Mouse (Mus musculus): Measurements from ENCODE around the gene Sik3. TPM values are rescaled to one million over a fixed set of nuclear protein-coding genes. Genes with fewer than 3 reads are reported as not detected.

Gene Sik3
- polyA plus RNA-seq, 1 experiment from 2014 or later, result 10.6 TPM

- ATAC-seq (ENCODE audit: insufficient number of reproducible peaks, low FRiP score, low TSS enrichment, low read depth) (no peak), DNase-seq (ENCODE audit: low spot score) (no peak)
- 91% methylated on average over 3 of the region's 3 CpGs for WGBS
Observed at GRCm38 (mm10) chr9:46227064-46227614, 214.5 kb downstream of the Sik3 start.

GRCm38 (mm10) chr9:46228491-46228890, 215.9 kb downstream of the Sik3 start, which contains the start of gene Apoa1:
Gene Apoa1 (plus strand): TSS chr9:46228580.
- peaks cover 2% of the 10 kb centered on the region; the same call in 1 of the 2 replicates for H3K4me1 ChIP-seq (ENCODE audit: control insufficient read depth, insufficient read depth, low read length)
- no peak within 1 kb of the TSS for H3K9ac ChIP-seq (ENCODE audit: low read length)
- no peaks in the 10 kb centered on the region for H3K27me3 ChIP-seq (ENCODE audit: control insufficient read depth, insufficient read depth, low read length)
- DNase-seq (ENCODE audit: low spot score), result no peak
- H3K4me2 ChIP-seq (ENCODE audit: low read depth, severe bottlenecking), result no peak within 1 kb of the TSS
- H3K27ac ChIP-seq (replicated peaks; ENCODE audit: low read depth, low read length), result no peak within 1 kb of the TSS
- no peak for ATAC-seq (ENCODE audit: insufficient number of reproducible peaks, low FRiP score, low TSS enrichment, low read depth)
- H3K9me3 ChIP-seq (ENCODE audit: control insufficient read depth, low read length), result no peaks in the 10 kb centered on the region
- no peak within 1 kb of the TSS for H3K4me3 ChIP-seq (ENCODE audit: low read depth, low read length)
- H3K36me3 ChIP-seq (ENCODE audit: control insufficient read depth, insufficient read depth, low read length), result no peaks in the 10 kb centered on the region; the same call in 1 of the 2 replicates
- 71% methylated on average over 9 of the region's 9 CpGs for WGBS

More at GRCm38 (mm10) chr9:46227064-46227614, 214.5 kb downstream of the Sik3 start:
- no peak overlapping the region for H3K4me2 ChIP-seq (ENCODE audit: low read depth, severe bottlenecking)
- H3K27ac ChIP-seq (replicated peaks; ENCODE audit: low read depth, low read length), result no peak overlapping the region
- no peak overlapping the region for H3K9ac ChIP-seq (ENCODE audit: low read length)
- H3K36me3 ChIP-seq (ENCODE audit: control insufficient read depth, insufficient read depth, low read length), result peaks cover 2% of the 10 kb centered on the region; the same call in 1 of the 2 replicates
- H3K9me3 ChIP-seq (ENCODE audit: control insufficient read depth, low read length), result no peaks in the 10 kb centered on the region
- no peaks in the 10 kb centered on the region for H3K27me3 ChIP-seq (ENCODE audit: control insufficient read depth, insufficient read depth, low read length)
- H3K4me3 ChIP-seq (ENCODE audit: low read depth, low read length), result no peak overlapping the region
- H3K4me1 ChIP-seq (ENCODE audit: control insufficient read depth, insufficient read depth, low read length), result peaks cover 2% of the 10 kb centered on the region; the same call in 1 of the 2 replicates

- peak; percentile 91 for DNase-seq (ENCODE audit: low spot score)
- Histone ChIP-seq H3K27ac (replicated peaks; ENCODE audit: low read depth, low read length) (no peak overlapping the region), H3K9me3 (ENCODE audit: control insufficient read depth, low read length) (no peaks in the 10 kb centered on the region), H3K36me3 (ENCODE audit: control insufficient read depth, insufficient read depth, low read length) (no peaks in the 10 kb centered on the region), H3K4me2 (ENCODE audit: low read depth, severe bottlenecking) (peak overlapping the region; percentile 72), H3K27me3 (ENCODE audit: control insufficient read depth, insufficient read depth, low read length) (no peaks in the 10 kb centered on the region), H3K9ac (ENCODE audit: low read length) (peak overlapping the region; percentile 70), H3K4me3 (ENCODE audit: low read depth, low read length) (peak overlapping the region; percentile 47), H3K4me1 (ENCODE audit: control insufficient read depth, insufficient read depth, low read length) (peaks cover 2% of the 10 kb centered on the region; the same call in 1 of the 2 replicates)
- ATAC-seq (ENCODE audit: insufficient number of reproducible peaks, low FRiP score, low TSS enrichment, low read depth), result peak; percentile 87
- WGBS, result 15% methylated on average over 37 of the region's 37 CpGs
Observed at GRCm38 (mm10) chr9:46229573-46230449, 217.2 kb downstream of the Sik3 start.

GRCm38 (mm10) chr9:46230450-46230975, 217.9 kb downstream of the Sik3 start:
- no peak overlapping the region for H3K27ac ChIP-seq (replicated peaks; ENCODE audit: low read depth, low read length)
- peak overlapping the region; percentile 47 for H3K4me3 ChIP-seq (ENCODE audit: low read depth, low read length)
- peak overlapping the region; percentile 70 for H3K9ac ChIP-seq (ENCODE audit: low read length)
- H3K27me3 ChIP-seq (ENCODE audit: control insufficient read depth, insufficient read depth, low read length), result no peaks in the 10 kb centered on the region
- no peak for ATAC-seq (ENCODE audit: insufficient number of reproducible peaks, low FRiP score, low TSS enrichment, low read depth)
- WGBS, result 11% methylated on average over 13 of the region's 13 CpGs
- peak overlapping the region; percentile 72 for H3K4me2 ChIP-seq (ENCODE audit: low read depth, severe bottlenecking)
- H3K9me3 ChIP-seq (ENCODE audit: control insufficient read depth, low read length), result no peaks in the 10 kb centered on the region
- no peak for DNase-seq (ENCODE audit: low spot score)
- no peaks in the 10 kb centered on the region for H3K36me3 ChIP-seq (ENCODE audit: control insufficient read depth, insufficient read depth, low read length)
- H3K4me1 ChIP-seq (ENCODE audit: control insufficient read depth, insufficient read depth, low read length), result peaks cover 2% of the 10 kb centered on the region; the same call in 1 of the 2 replicates

GRCm38 (mm10) chr9:46235196-46235595, 222.6 kb downstream of the Sik3 start:
- Histone ChIP-seq H3K9me3 (ENCODE audit: control insufficient read depth, low read length) (no peaks in the 10 kb centered on the region), H3K9ac (ENCODE audit: low read length) (no peak overlapping the region), H3K4me3 (ENCODE audit: low read depth, low read length) (no peak overlapping the region), H3K4me2 (ENCODE audit: low read depth, severe bottlenecking) (no peak overlapping the region), H3K27me3 (ENCODE audit: control insufficient read depth, insufficient read depth, low read length) (no peaks in the 10 kb centered on the region), H3K36me3 (ENCODE audit: control insufficient read depth, insufficient read depth, low read length) (no peaks in the 10 kb centered on the region), H3K4me1 (ENCODE audit: control insufficient read depth, insufficient read depth, low read length) (peaks cover 2% of the 10 kb centered on the region; the same call in 1 of the 2 replicates), H3K27ac (replicated peaks; ENCODE audit: low read depth, low read length) (no peak overlapping the region)
- ATAC-seq (ENCODE audit: insufficient number of reproducible peaks, low FRiP score, low TSS enrichment, low read depth) (no peak), DNase-seq (ENCODE audit: low spot score) (no peak)
- 89% methylated on average over 6 of the region's 6 CpGs for WGBS

- no peak for ATAC-seq (ENCODE audit: insufficient number of reproducible peaks, low FRiP score, low TSS enrichment, low read depth)
Observed at GRCm38 (mm10) chr9:46235596-46235648, 222.8 kb downstream of the Sik3 start, which contains the start of gene Apoc3. Gene Apoc3 (minus strand): TSS chr9:46235636.

GRCm38 (mm10) chr9:46235649-46236048, 223.0 kb downstream of the Sik3 start:
- no peaks in the 10 kb centered on the region for H3K9me3 ChIP-seq (ENCODE audit: control insufficient read depth, low read length)
- H3K4me3 ChIP-seq (ENCODE audit: low read depth, low read length), result no peak overlapping the region
- H3K27me3 ChIP-seq (ENCODE audit: control insufficient read depth, insufficient read depth, low read length), result no peaks in the 10 kb centered on the region
- H3K9ac ChIP-seq (ENCODE audit: low read length), result no peak overlapping the region
- DNase-seq (ENCODE audit: low spot score), result no peak
- no peak overlapping the region for H3K4me2 ChIP-seq (ENCODE audit: low read depth, severe bottlenecking)
- 50% methylated on average over 4 of the region's 4 CpGs for WGBS
- no peak overlapping the region for H3K27ac ChIP-seq (replicated peaks; ENCODE audit: low read depth, low read length)
- no peaks in the 10 kb centered on the region; the same call in 1 of the 2 replicates for H3K4me1 ChIP-seq (ENCODE audit: control insufficient read depth, insufficient read depth, low read length)
- no peak for ATAC-seq (ENCODE audit: insufficient number of reproducible peaks, low FRiP score, low TSS enrichment, low read depth)
- no peaks in the 10 kb centered on the region for H3K36me3 ChIP-seq (ENCODE audit: control insufficient read depth, insufficient read depth, low read length)

More at GRCm38 (mm10) chr9:46235596-46235648, 222.8 kb downstream of the Sik3 start, which contains the start of gene Apoc3:
- Histone ChIP-seq H3K27ac (replicated peaks; ENCODE audit: low read depth, low read length) (no peak within 1 kb of the TSS), H3K36me3 (ENCODE audit: control insufficient read depth, insufficient read depth, low read length) (no peaks in the 10 kb centered on the region), H3K9ac (ENCODE audit: low read length) (no peak within 1 kb of the TSS), H3K4me1 (ENCODE audit: control insufficient read depth, insufficient read depth, low read length) (peaks cover 1% of the 10 kb centered on the region; the same call in 1 of the 2 replicates), H3K4me2 (ENCODE audit: low read depth, severe bottlenecking) (no peak within 1 kb of the TSS), H3K9me3 (ENCODE audit: control insufficient read depth, low read length) (no peaks in the 10 kb centered on the region), H3K27me3 (ENCODE audit: control insufficient read depth, insufficient read depth, low read length) (no peaks in the 10 kb centered on the region), H3K4me3 (ENCODE audit: low read depth, low read length) (no peak within 1 kb of the TSS)
- DNase-seq (ENCODE audit: low spot score), result no peak

GRCm38 (mm10) chr9:46238850-46239249, 226.2 kb downstream of the Sik3 start:
- Histone ChIP-seq H3K4me1 (ENCODE audit: control insufficient read depth, insufficient read depth, low read length) (no peaks in the 10 kb centered on the region), H3K4me3 (ENCODE audit: low read depth, low read length) (no peak overlapping the region), H3K36me3 (ENCODE audit: control insufficient read depth, insufficient read depth, low read length) (no peaks in the 10 kb centered on the region), H3K4me2 (ENCODE audit: low read depth, severe bottlenecking) (no peak overlapping the region), H3K27me3 (ENCODE audit: control insufficient read depth, insufficient read depth, low read length) (no peaks in the 10 kb centered on the region), H3K27ac (replicated peaks; ENCODE audit: low read depth, low read length) (no peak overlapping the region), H3K9me3 (ENCODE audit: control insufficient read depth, low read length) (no peaks in the 10 kb centered on the region), H3K9ac (ENCODE audit: low read length) (no peak overlapping the region)
- ATAC-seq (ENCODE audit: insufficient number of reproducible peaks, low FRiP score, low TSS enrichment, low read depth), result no peak
- 89% methylated on average over 7 of the region's 7 CpGs for WGBS
- no peak for DNase-seq (ENCODE audit: low spot score)

Data from limb, embryonic 11.5 days (tissue).